ENCODE assay signal across 8 mouse cellular contexts in the genomic region with DNA sequence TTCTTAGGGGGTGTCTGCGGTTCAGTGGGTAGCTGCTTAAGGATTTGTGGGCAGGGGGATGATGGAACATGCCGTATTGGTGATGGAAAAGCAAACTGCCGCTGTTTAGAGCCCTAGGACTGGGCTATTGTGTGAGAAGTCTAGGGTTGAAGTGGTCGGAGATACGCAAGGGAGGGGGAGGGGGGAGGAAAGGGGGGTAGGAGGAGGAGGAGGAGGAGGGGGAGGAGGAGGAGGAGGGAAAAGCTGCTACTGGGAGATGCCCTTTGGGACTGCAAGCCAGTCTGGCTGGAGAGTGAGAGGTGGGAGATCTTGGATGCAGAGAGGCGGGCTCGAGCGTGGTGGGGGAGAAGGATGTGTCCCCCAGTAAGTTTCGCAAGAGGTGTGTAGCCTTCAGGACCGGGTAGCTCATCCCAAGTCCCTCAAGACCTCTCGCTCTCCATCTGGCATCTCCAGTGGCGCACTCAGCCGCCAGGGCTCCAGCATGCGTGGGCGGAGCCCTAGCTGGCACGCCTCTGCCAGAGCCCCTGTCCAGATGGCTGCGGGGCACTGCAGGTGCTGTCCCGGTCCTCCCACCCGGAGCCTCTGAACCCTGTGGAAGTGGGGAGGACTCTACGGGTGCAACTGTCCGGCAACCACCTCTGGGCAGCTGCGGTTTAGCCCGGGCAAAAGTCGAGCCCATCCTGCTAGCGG. TPM values are rescaled to one million over a fixed set of nuclear protein-coding genes. Genes with fewer than 3 reads are reported as not detected.
DNase-seq lines count a peak whose midpoint lies in the region; ATAC-seq lines count a peak whose summit lies in the region.

No protein-coding gene starts in this region.

- no peak overlapping the region for H3K27ac ChIP-seq in kidney, embryonic 15.5 days
- H3K27ac ChIP-seq in limb, embryonic 15.5 days: no peak overlapping the region

- peaks cover 34% of the 10 kb centered on the region for H3K27me3 ChIP-seq in kidney, embryonic 15.5 days
- peaks cover 27% of the 10 kb centered on the region for H3K27me3 ChIP-seq in limb, embryonic 15.5 days

- peak overlapping the region; percentile 29; the same call in 1 of the 2 replicates for H3K9ac ChIP-seq in kidney, embryonic 15.5 days
- no peak overlapping the region for H3K9ac ChIP-seq in limb, embryonic 15.5 days

- H3K4me1 ChIP-seq in kidney, embryonic 15.5 days: peaks cover 25% of the 10 kb centered on the region
- H3K4me1 ChIP-seq in limb, embryonic 15.5 days: peaks cover 41% of the 10 kb centered on the region

- no peaks in the 10 kb centered on the region for H3K9me3 ChIP-seq in kidney, embryonic 15.5 days (replicated peaks)
- H3K9me3 ChIP-seq in limb, embryonic 15.5 days: no peaks in the 10 kb centered on the region

- 1% methylated on average over 25 of the region's 25 CpGs for WGBS in kidney, embryonic 15.5 days
- under 1% methylated on average over 23 of the region's 25 CpGs for WGBS in limb, embryonic 15.5 days

- peak; percentile 96 for DNase-seq in heart, adult 11 months
- DNase-seq in heart, adult 8-10 months (ENCODE audit: low spot score): no peak
- DNase-seq in embryo, embryonic 10.5 days (ENCODE audit: low spot score): peak; percentile 66
- peak; percentile 72 for DNase-seq in neural tube, embryonic 10.5 days (ENCODE audit: extremely low spot score, low spot score)
- peak; percentile 23 for DNase-seq in thymus, postnatal 25 days

- peak; percentile 34; the same call in 1 of the 2 replicates for ATAC-seq in granulocyte monocyte progenitor cell, adult 5-6 weeks (replicated peaks; ENCODE audit: poor library complexity, severe bottlenecking)
- peak; percentile 44 for ATAC-seq in kidney, embryonic 15.5 days (replicated peaks; ENCODE audit: low FRiP score)
- no peak for ATAC-seq in limb, embryonic 15.5 days (ENCODE audit: insufficient number of reproducible peaks, low FRiP score, low TSS enrichment, low read depth)

- peak overlapping the region; percentile 47 for H3K4me3 ChIP-seq in kidney, embryonic 15.5 days (replicated peaks)
- peak overlapping the region; percentile 39 for H3K4me3 ChIP-seq in limb, embryonic 15.5 days

- peak overlapping the region; percentile 92 for H3K4me2 ChIP-seq in kidney, embryonic 15.5 days
- peak overlapping the region; percentile 84 for H3K4me2 ChIP-seq in limb, embryonic 15.5 days

- H3K36me3 ChIP-seq in kidney, embryonic 15.5 days: no peaks in the 10 kb centered on the region
- no peaks in the 10 kb centered on the region for H3K36me3 ChIP-seq in limb, embryonic 15.5 days

RNA-seq across cellular contexts. Expression of a gene that starts 18.2 kb away (rescaled TPM):
- 10 to 100 TPM; 55.8 to 74.3 (median 66.5) TPM for total RNA-seq in heart, adult 8-10 months (2022)
- 0.32 and 1.7 TPM in 2 replicates for total RNA-seq in granulocyte monocyte progenitor cell, adult 5-6 weeks (2014; fragmentation: Nextera tagmentation)
- 0.65 TPM in 1 of 2 replicates, not detected in the other for total RNA-seq in granulocyte monocyte progenitor cell, adult 5-6 weeks (2017)
- 6.9 and 8.4 TPM in 2 replicates for polyA plus RNA-seq in kidney, embryonic 15.5 days (2015; fragmentation: Nextera tagmentation; extraction: Ambion mirVana)
- polyA plus RNA-seq in limb, embryonic 15.5 days (2015; fragmentation: Nextera tagmentation; extraction: Ambion mirVana): 3.9 and 4.6 TPM in 2 replicates

RNA-seq across cellular contexts. Expression of a gene that starts 51.2 kb away (rescaled TPM):
- total RNA-seq in heart, adult 8-10 months (2022): 10 to 100 TPM; 20.8 to 24.3 (median 21.7) TPM
- 52.3 and 53.9 TPM in 2 replicates for total RNA-seq in granulocyte monocyte progenitor cell, adult 5-6 weeks (2014; fragmentation: Nextera tagmentation)
- total RNA-seq in granulocyte monocyte progenitor cell, adult 5-6 weeks (2017): 75.7 and 78.5 TPM in 2 replicates
- 42.1 and 42.2 TPM in 2 replicates for polyA plus RNA-seq in kidney, embryonic 15.5 days (2015; fragmentation: Nextera tagmentation; extraction: Ambion mirVana)
- polyA plus RNA-seq in limb, embryonic 15.5 days (2015; fragmentation: Nextera tagmentation; extraction: Ambion mirVana): 34.5 and 36.6 TPM in 2 replicates

Comparison
In these comparisons a context has a peak if more than half of its experiments do, and no peak if none do; other contexts are left out.
1. RNA of a gene that starts 18.2 kb away (total RNA-seq): 55.8 to 74.3 TPM in heart, adult 8-10 months; 0.32 to 1.7 TPM in granulocyte monocyte progenitor cell, adult 5-6 weeks; every median in the first group is over 10 times any median in the second.